Mouse (Mus musculus) cerebellum, adult 2 months (tissue): ENCODE results near the gene Pip5k1a.

Source experiments
- CTCF ChIP-seq: fragments of 200-500 bp; IDR thresholded peaks from 2 replicates; pipeline ENCODE4 v1.5.1; 2011; ENCODE audit warnings: low read depth, mild to moderate bottlenecking, control low read depth, low read length, moderate library complexity, borderline replicate concordance; ENCODE audit not compliant: insufficient read depth
- POLR2A ChIP-seq: fragments of 200-500 bp; IDR thresholded peaks from 2 replicates; pipeline ENCODE4 v1.6.1; 2011; ENCODE audit warnings: low read length, control low read depth, borderline replicate concordance; ENCODE audit not compliant: insufficient read depth

DNA sequence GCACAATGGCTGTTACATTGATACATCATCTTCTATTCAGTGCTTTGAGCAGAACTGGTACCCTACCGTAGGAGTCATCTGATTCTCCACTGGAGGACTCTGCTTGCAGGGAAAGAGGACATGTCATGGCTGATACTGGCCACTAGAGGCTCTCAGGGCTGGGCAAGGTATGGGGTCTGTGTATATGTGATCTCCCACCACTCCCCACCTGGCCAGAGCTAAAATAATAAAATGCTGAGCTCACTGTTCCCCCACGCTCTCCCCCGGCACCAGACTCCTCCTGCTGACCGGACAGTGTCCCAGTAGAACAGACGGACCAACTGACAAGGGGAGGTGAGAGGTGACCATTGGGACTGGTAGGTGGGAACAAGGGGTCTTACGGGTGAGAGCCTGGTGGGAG, 17.5 kb upstream of the Pip5k1a start, which contains the start of gene Tmod4:
- peak; percentile 35; the same call in 1 of the 2 replicates for TF ChIP-seq CTCF
- TF ChIP-seq POLR2A, result no peak
